Mouse (Mus musculus): ENCODE results near the gene Arglu1. TPM values are rescaled to one million over a fixed set of nuclear protein-coding genes. Genes with fewer than 3 reads are reported as not detected.

Gene Arglu1
- polyA plus RNA-seq, 1 experiment from 2014 or later, result 200 TPM

GRCm38 (mm10) chr8:8656578-8657441, 33.5 kb downstream of the Arglu1 start:
- ATAC-seq (ENCODE audit: low FRiP score), result no peak
- H3K9me3 ChIP-seq, result no peaks in the 10 kb centered on the region
- peak overlapping the region; percentile 96 for H3K4me3 ChIP-seq
- WGBS, result 3% methylated on average over 14 of the region's 14 CpGs
- H3K36me3 ChIP-seq, result no peaks in the 10 kb centered on the region
- H3K27me3 ChIP-seq, result no peaks in the 10 kb centered on the region
- H3K4me2 ChIP-seq, result peak overlapping the region; percentile 75
- peaks cover 65% of the 10 kb centered on the region for H3K4me1 ChIP-seq (replicated peaks)
- H3K9ac ChIP-seq, result peak overlapping the region; percentile 99
- peak overlapping the region; percentile 80 for H3K27ac ChIP-seq

- ATAC-seq (ENCODE audit: low FRiP score), result no peak
- H3K27me3 ChIP-seq, result no peaks in the 10 kb centered on the region
- peak overlapping the region; percentile 99 for H3K9ac ChIP-seq
- peak overlapping the region; percentile 96 for H3K4me3 ChIP-seq
- peak overlapping the region; percentile 80 for H3K27ac ChIP-seq
- WGBS, result 9% methylated on average over 24 of the region's 24 CpGs
- H3K4me1 ChIP-seq (replicated peaks), result peaks cover 77% of the 10 kb centered on the region
- H3K36me3 ChIP-seq, result no peaks in the 10 kb centered on the region
- peak overlapping the region; percentile 75 for H3K4me2 ChIP-seq
- H3K9me3 ChIP-seq, result no peaks in the 10 kb centered on the region
These were observed 34.7 kb downstream of the Arglu1 start for GRCm38 (mm10) chr8:8655346-8656340.

- peak overlapping the region; percentile 75 for H3K4me2 ChIP-seq
- H3K4me1 ChIP-seq (replicated peaks), result peaks cover 93% of the 10 kb centered on the region
- peak overlapping the region; percentile 52; the same call in 1 of the 2 replicates for H3K27ac ChIP-seq
- H3K36me3 ChIP-seq, result peaks cover 6% of the 10 kb centered on the region
- H3K9me3 ChIP-seq, result no peaks in the 10 kb centered on the region
- peak overlapping the region; percentile 96 for H3K4me3 ChIP-seq
- ATAC-seq (ENCODE audit: low FRiP score), result no peak
- peak overlapping the region; percentile 99 for H3K9ac ChIP-seq
- 16% methylated on average over 12 of the region's 12 CpGs for WGBS
- H3K27me3 ChIP-seq, result no peaks in the 10 kb centered on the region
These were observed 36.3 kb downstream of the Arglu1 start for GRCm38 (mm10) chr8:8653906-8654489.

GRCm38 (mm10) chr8:8653343-8653742, 37.0 kb downstream of the Arglu1 start:
- H3K9me3 ChIP-seq, result no peaks in the 10 kb centered on the region
- H3K4me3 ChIP-seq, result peak overlapping the region; percentile 96; the same call in 1 of the 2 replicates
- peaks cover 6% of the 10 kb centered on the region for H3K36me3 ChIP-seq
- H3K27me3 ChIP-seq, result no peaks in the 10 kb centered on the region
- H3K4me1 ChIP-seq (replicated peaks), result peaks cover 96% of the 10 kb centered on the region
- peak overlapping the region; percentile 75 for H3K4me2 ChIP-seq
- H3K9ac ChIP-seq, result peak overlapping the region; percentile 99; the same call in 1 of the 2 replicates
- WGBS, result 33% methylated on average over 5 of the region's 5 CpGs
- peak overlapping the region; percentile 52; the same call in 1 of the 2 replicates for H3K27ac ChIP-seq
- ATAC-seq (ENCODE audit: low FRiP score), result no peak

GRCm38 (mm10) chr8:8652388-8652787, 37.9 kb downstream of the Arglu1 start:
- peaks cover 92% of the 10 kb centered on the region for H3K4me1 ChIP-seq (replicated peaks)
- H3K27ac ChIP-seq, result no peak overlapping the region
- peak overlapping the region; percentile 19; the same call in 1 of the 2 replicates for H3K4me2 ChIP-seq
- WGBS, result 84% methylated on average over 4 of the region's 4 CpGs
- no peak overlapping the region for H3K9ac ChIP-seq
- H3K36me3 ChIP-seq, result peaks cover 6% of the 10 kb centered on the region
- H3K27me3 ChIP-seq, result no peaks in the 10 kb centered on the region
- no peak overlapping the region for H3K4me3 ChIP-seq
- ATAC-seq (ENCODE audit: low FRiP score), result no peak
- no peaks in the 10 kb centered on the region for H3K9me3 ChIP-seq

- Histone ChIP-seq H3K36me3 (peaks cover 6% of the 10 kb centered on the region), H3K27ac (peak overlapping the region; percentile 35), H3K27me3 (no peaks in the 10 kb centered on the region), H3K4me1 (replicated peaks) (peaks cover 92% of the 10 kb centered on the region), H3K9me3 (no peaks in the 10 kb centered on the region), H3K4me3 (no peak overlapping the region), H3K9ac (no peak overlapping the region), H3K4me2 (no peak overlapping the region)
- WGBS, result 36% methylated on average over 8 of the region's 8 CpGs
- ATAC-seq (ENCODE audit: low FRiP score), result no peak
These were observed 40.4 kb downstream of the Arglu1 start for GRCm38 (mm10) chr8:8649944-8650343.

- Histone ChIP-seq H3K4me2 (no peak overlapping the region), H3K27me3 (no peaks in the 10 kb centered on the region), H3K36me3 (peaks cover 6% of the 10 kb centered on the region), H3K27ac (peak overlapping the region; percentile 35), H3K9ac (no peak overlapping the region), H3K4me1 (replicated peaks) (peaks cover 90% of the 10 kb centered on the region), H3K4me3 (no peak overlapping the region), H3K9me3 (no peaks in the 10 kb centered on the region)
- 82% methylated on average over 3 of the region's 3 CpGs for WGBS
- no peak for ATAC-seq (ENCODE audit: low FRiP score)
These were observed 40.8 kb downstream of the Arglu1 start for GRCm38 (mm10) chr8:8649536-8649935.

GRCm38 (mm10) chr8:8648686-8649085, 41.6 kb downstream of the Arglu1 start:
- H3K4me3 ChIP-seq, result no peak overlapping the region
- peaks cover 6% of the 10 kb centered on the region for H3K36me3 ChIP-seq
- no peaks in the 10 kb centered on the region for H3K9me3 ChIP-seq
- no peak overlapping the region for H3K27ac ChIP-seq
- H3K4me1 ChIP-seq (replicated peaks), result peaks cover 90% of the 10 kb centered on the region
- no peak for ATAC-seq (ENCODE audit: low FRiP score)
- H3K27me3 ChIP-seq, result no peaks in the 10 kb centered on the region
- H3K4me2 ChIP-seq, result no peak overlapping the region
- WGBS, result 77% methylated on average over 7 of the region's 7 CpGs
- no peak overlapping the region for H3K9ac ChIP-seq

- peaks cover 6% of the 10 kb centered on the region for H3K36me3 ChIP-seq
- H3K4me3 ChIP-seq, result no peak overlapping the region
- peaks cover 86% of the 10 kb centered on the region for H3K4me1 ChIP-seq (replicated peaks)
- H3K9ac ChIP-seq, result no peak overlapping the region
- no peaks in the 10 kb centered on the region for H3K27me3 ChIP-seq
- H3K27ac ChIP-seq, result no peak overlapping the region
- H3K4me2 ChIP-seq, result no peak overlapping the region
- H3K9me3 ChIP-seq, result no peaks in the 10 kb centered on the region
- no peak for ATAC-seq (ENCODE audit: low FRiP score)
- WGBS, result 74% methylated on average over 7 of the region's 7 CpGs
These were observed 42.5 kb downstream of the Arglu1 start for GRCm38 (mm10) chr8:8647824-8648223.

- 71% methylated on average over 3 of the region's 3 CpGs for WGBS
- ATAC-seq (ENCODE audit: low FRiP score), result no peak
- peaks cover 6% of the 10 kb centered on the region for H3K36me3 ChIP-seq
- H3K4me2 ChIP-seq, result no peak overlapping the region
- peaks cover 86% of the 10 kb centered on the region for H3K4me1 ChIP-seq (replicated peaks)
- H3K9me3 ChIP-seq, result no peaks in the 10 kb centered on the region
- no peak overlapping the region for H3K4me3 ChIP-seq
- H3K9ac ChIP-seq, result no peak overlapping the region
- H3K27me3 ChIP-seq, result no peaks in the 10 kb centered on the region
- H3K27ac ChIP-seq, result no peak overlapping the region
These were observed 43.0 kb downstream of the Arglu1 start for GRCm38 (mm10) chr8:8647319-8647718.

- Histone ChIP-seq H3K4me1 (replicated peaks) (peaks cover 81% of the 10 kb centered on the region), H3K4me3 (no peak overlapping the region), H3K36me3 (peaks cover 1% of the 10 kb centered on the region), H3K9me3 (no peaks in the 10 kb centered on the region), H3K27me3 (no peaks in the 10 kb centered on the region), H3K9ac (no peak overlapping the region), H3K4me2 (no peak overlapping the region), H3K27ac (no peak overlapping the region)
- WGBS, result 63% methylated on average over 11 of the region's 11 CpGs
- ATAC-seq (ENCODE audit: low FRiP score), result no peak
These were observed 46.0 kb downstream of the Arglu1 start for GRCm38 (mm10) chr8:8644160-8644915.

Measured in hindbrain, embryonic 13.5 days (tissue).